Mouse (Mus musculus): ENCODE data around the gene Zfp691. TPM values are rescaled to one million over a fixed set of nuclear protein-coding genes. Genes with fewer than 3 reads are reported as not detected.
A peak's percentile ranks its signal among the peaks of the same experiment; 100 is the strongest.

The Zfp691 gene
- 10 to 100 TPM; 16.8 to 26.4 TPM for total RNA-seq (2021)
- long read RNA-seq, experiment 1, transcript Zfp691-204 (2 exons, 1,721 nt), result major isoform, 7 of 20 reads
- long read RNA-seq, experiment 1, transcript Zfp691-202 (2 exons, 1,588 nt), result minor isoform, 6 of 20 reads
- long read RNA-seq, experiment 1, partial matches to known transcripts, result 0 of 20 reads
- long read RNA-seq, experiment 1, other reads (novel, unspliced or antisense), result 4 of 20 reads
- long read RNA-seq, experiment 2, transcript Zfp691-202 (2 exons, 1,588 nt), result major isoform, 7 of 17 reads
- long read RNA-seq, experiment 2, transcript Zfp691-204 (2 exons, 1,721 nt), result minor isoform, 5 of 17 reads
- long read RNA-seq, experiment 2, partial matches to known transcripts, result 0 of 17 reads
- long read RNA-seq, experiment 2, other reads (novel, unspliced or antisense), result 4 of 17 reads

GRCm38 (mm10) chr4:119173851-119174453, at the start of gene Zfp691:
Gene Zfp691, minus strand, starts transcription at chr4:119174195.
- peak within 1 kb of the TSS; percentile 98 for H3K27ac ChIP-seq
- intact Hi-C loops (cut with DNase I), result no loop called here

DNA sequence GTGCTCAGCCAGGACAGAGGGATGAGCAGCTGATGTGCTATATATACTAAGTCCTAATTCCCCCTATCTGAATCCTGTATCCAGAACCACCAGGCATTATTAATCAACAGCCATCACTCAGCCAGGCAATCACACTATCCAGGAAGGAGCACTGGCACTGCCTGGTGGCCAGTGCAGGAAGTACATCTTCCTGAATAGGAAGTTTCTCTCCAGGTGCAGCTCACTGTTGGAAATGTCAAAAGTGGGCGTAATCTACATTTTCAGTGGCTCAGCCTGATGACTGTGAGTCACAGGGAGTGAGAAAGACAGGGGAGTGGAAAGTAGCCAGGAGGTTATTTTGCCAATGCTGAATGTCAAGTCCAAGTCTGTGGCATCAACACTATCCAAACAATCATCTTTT, 49.7 kb upstream of the Zfp691 start:
- peak; percentile 64 for TF ChIP-seq CTCF (IDR thresholded peaks at IDR 0.05)
- no peak overlapping the region for H3K27ac ChIP-seq
- intact Hi-C loops (cut with DNase I), result no loop called here
- DNase-seq, result no peak
- H3K4me3 ChIP-seq, result no peak overlapping the region

More at GRCm38 (mm10) chr4:119173851-119174453, at the start of gene Zfp691:
- H3K4me3 ChIP-seq, result peak within 1 kb of the TSS; percentile 97
- no peak for TF ChIP-seq CTCF (IDR thresholded peaks at IDR 0.05)
- peak; percentile 95 for DNase-seq

DNA sequence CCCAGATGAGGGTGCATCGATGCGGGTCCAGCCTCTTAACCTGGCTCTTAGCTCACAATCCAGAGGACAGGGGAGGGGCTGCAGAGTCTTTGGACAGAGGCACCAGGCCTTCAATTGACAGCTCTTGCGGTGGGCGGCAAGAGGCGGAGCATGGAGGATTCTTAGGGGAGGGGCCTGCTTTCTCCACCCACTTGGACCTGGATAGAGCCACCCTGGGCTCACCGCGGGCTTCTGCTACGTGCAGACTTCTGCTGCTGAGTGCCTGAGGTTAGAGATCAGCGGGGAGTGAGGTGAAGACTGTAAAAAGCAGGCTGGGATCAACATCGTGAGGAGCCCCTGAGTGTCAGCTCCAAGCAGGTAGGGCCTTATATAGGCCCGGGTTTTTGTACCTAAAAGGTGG, 44.2 kb upstream of the Zfp691 start, which contains the start of gene Tmem269:
Gene Tmem269 (minus strand): TSS at position 49 of the 400 bp plus-strand sequence.
- TF ChIP-seq CTCF (IDR thresholded peaks at IDR 0.05), result no peak
- Histone ChIP-seq H3K27ac (no peak within 1 kb of the TSS), H3K4me3 (no peak within 1 kb of the TSS)
- intact Hi-C loops (cut with DNase I), result no loop called here
- no peak for DNase-seq

DNA sequence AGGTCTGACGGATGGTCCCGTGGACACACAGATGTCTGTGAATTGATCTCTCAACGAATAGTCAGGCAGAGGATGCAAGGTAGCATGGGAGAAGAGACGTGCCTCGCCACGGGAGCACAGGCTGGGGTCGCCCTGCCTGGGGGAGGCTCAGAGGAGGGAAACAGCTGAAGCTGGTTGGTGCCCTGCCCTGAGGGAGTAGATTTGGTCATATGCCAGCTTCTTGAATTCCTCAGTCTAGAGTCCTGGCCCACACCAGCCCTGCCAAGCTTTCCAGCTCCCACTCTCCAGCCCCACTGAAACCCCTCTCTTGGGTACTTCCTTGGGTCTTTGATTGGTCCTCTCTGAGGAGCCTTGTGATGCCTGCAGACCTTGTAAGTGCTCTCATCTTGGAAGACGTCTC, 42.7 kb upstream of the Zfp691 start:
- H3K4me3 ChIP-seq, result no peak overlapping the region
- no peak for DNase-seq
- no peak overlapping the region for H3K27ac ChIP-seq
- intact Hi-C loops (cut with DNase I), result no loop called here
- no peak for TF ChIP-seq CTCF (IDR thresholded peaks at IDR 0.05)

DNA sequence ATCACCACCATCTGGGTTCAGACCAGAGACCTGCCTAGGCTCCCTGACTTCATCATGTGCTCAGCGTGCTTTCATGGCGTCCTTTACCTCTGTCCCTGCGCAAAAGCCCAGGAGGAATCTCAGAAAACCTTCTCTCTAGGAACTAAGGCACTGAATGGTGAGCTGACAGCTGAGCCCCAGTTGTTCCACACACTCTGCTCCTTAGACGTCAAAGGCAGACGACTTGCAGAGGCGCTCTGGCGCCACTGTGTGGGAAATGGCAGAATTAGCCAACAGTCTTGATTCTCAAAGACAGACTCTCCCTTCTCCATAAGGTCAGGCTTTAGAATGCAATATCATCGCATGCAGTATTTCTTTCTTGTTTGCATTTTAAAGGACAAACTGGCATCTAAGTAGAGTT, 30.7 kb upstream of the Zfp691 start:
- 0 out of 2 replicates have a peak overlapping the region, but pooled peaks have one; percentile 11 for H3K4me3 ChIP-seq
- H3K27ac ChIP-seq, result no peak overlapping the region
- peak; percentile 89 for TF ChIP-seq CTCF (IDR thresholded peaks at IDR 0.05)
- intact Hi-C loops (cut with DNase I), result loop anchor here (2.0 to 5.0 kb wide), 2 partner anchors 37 to 200 kb away; no protein-coding TSS in a partner anchor
- DNase-seq, result peak; percentile 70

DNA sequence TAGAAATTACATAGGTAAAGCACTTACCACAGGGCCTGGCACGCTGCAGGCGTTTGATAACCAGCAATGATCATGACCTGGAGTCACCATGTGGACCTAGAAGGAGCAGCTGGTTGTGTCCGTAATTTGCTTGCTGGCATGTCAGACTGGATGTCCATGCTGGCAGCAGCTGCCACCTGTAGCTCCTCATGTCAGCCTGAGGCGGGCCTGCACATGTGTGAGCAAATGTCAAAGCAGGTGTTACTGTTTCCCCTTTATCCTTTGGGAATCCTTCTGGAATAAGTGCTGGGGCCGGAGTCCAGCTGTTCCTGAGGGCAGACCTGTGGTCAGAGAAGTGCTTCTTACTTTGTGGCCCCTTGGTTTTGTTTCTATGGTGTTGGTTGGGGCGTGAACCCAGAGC, 24.1 kb upstream of the Zfp691 start:
- TF ChIP-seq CTCF (IDR thresholded peaks at IDR 0.05), result no peak
- DNase-seq, result no peak
- Histone ChIP-seq H3K4me3 (no peak overlapping the region), H3K27ac (no peak overlapping the region)
- intact Hi-C loops (cut with DNase I), result loop anchor here (10.0 kb wide), 1 partner anchor 93 kb away; the partner anchor contains the start of gene Slc2a1

GRCm38 (mm10) chr4:119195582-119196320, 21.8 kb upstream of the Zfp691 start:
- H3K4me3 ChIP-seq, result peak overlapping the region; percentile 99
- no peak for DNase-seq
- peak overlapping the region; percentile 87 for H3K27ac ChIP-seq
- intact Hi-C loops (cut with DNase I), result loop anchor here (10.0 kb wide), 1 partner anchor 91 kb away; the partner anchor contains the start of gene Slc2a1
- TF ChIP-seq CTCF (IDR thresholded peaks at IDR 0.05), result no peak

GRCm38 (mm10) chr4:119194909-119195581, 21.1 kb upstream of the Zfp691 start, which contains the start of gene Svbp:
Gene Svbp, plus strand, starts transcription at chr4:119195306.
- intact Hi-C loops (cut with DNase I), result loop anchor here (10.0 kb wide), 1 partner anchor 90 kb away; the partner anchor contains the start of gene Slc2a1
- peak within 1 kb of the TSS; percentile 87 for H3K27ac ChIP-seq
- peak; percentile 93 for DNase-seq
- no peak for TF ChIP-seq CTCF (IDR thresholded peaks at IDR 0.05)
- H3K4me3 ChIP-seq, result peak within 1 kb of the TSS; percentile 99

- no peak for DNase-seq
- Histone ChIP-seq H3K27ac (no peak overlapping the region), H3K4me3 (no peak overlapping the region)
- TF ChIP-seq CTCF (IDR thresholded peaks at IDR 0.05), result no peak
- intact Hi-C loops (cut with DNase I), result loop anchor here (10.0 kb wide), 1 partner anchor 88 kb away; the partner anchor contains the start of gene Slc2a1
Observed at GRCm38 (mm10) chr4:119192757-119193156, 18.8 kb upstream of the Zfp691 start.

DNA sequence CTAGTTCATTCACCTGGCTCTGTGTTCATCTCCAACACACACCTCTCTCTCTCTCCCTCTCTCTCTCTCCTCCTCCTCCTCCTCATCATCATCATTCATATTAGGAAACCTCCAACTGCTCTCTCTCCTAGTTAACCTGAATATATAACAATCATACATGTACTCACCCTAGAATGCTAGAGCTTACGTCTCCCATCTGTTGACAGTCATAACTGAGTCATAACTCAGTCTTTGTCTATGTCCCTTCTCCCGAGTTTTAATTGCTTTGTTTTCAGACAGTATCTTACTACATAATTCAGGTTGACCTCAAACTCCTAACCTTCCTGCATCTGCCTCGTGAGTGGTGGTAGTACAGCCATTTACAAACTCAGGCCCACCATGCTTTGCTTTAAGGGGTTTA, 17.3 kb upstream of the Zfp691 start:
- no peak for TF ChIP-seq CTCF (IDR thresholded peaks at IDR 0.05)
- intact Hi-C loops (cut with DNase I), result loop anchor here (10.0 kb wide), 1 partner anchor 86 kb away; the partner anchor contains the start of gene Slc2a1
- Histone ChIP-seq H3K27ac (no peak overlapping the region), H3K4me3 (no peak overlapping the region)
- no peak for DNase-seq

- intact Hi-C loops (cut with DNase I), result loop anchor here (10.0 kb wide), 1 partner anchor 86 kb away; the partner anchor contains the start of gene Slc2a1
- DNase-seq, result no peak
- no peak overlapping the region for H3K27ac ChIP-seq
- no peak for TF ChIP-seq CTCF (IDR thresholded peaks at IDR 0.05)
- no peak overlapping the region for H3K4me3 ChIP-seq
Observed at GRCm38 (mm10) chr4:119190618-119191017, 16.6 kb upstream of the Zfp691 start.

DNA sequence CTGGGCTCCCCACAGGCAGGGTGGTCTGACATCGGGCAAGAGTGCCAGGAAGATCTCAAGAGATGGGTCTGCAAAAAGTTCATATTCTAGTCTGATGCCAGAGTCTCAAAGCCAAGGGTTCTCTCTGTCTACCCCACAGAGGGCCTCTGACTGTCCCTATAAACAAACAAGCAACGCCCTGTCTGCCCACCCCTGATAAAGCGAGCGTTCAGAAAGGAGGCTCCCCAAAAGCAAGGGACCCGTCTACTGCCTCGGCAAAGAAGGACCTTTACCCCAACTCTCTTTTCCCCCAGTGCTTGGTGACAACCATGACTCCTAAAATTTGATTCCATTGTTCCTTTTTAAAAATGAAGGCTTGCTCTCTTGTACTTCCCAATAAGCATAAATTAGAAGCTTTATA, 15.9 kb upstream of the Zfp691 start, which contains the start of gene Ermap:
Gene Ermap (minus strand): TSS at position 148 of the 400 bp plus-strand sequence.
- DNase-seq, result no peak
- no peak for TF ChIP-seq CTCF (IDR thresholded peaks at IDR 0.05)
- Histone ChIP-seq H3K27ac (no peak within 1 kb of the TSS), H3K4me3 (no peak within 1 kb of the TSS)
- intact Hi-C loops (cut with DNase I), result loop anchor here (10.0 kb wide), 1 partner anchor 85 kb away; the partner anchor contains the start of gene Slc2a1
